Mouse (Mus musculus) hindbrain, embryonic 14.5 days (tissue): ENCODE results near the gene Sema3a. TPM values are rescaled to one million over a fixed set of nuclear protein-coding genes. Genes with fewer than 3 reads are reported as not detected.

Experiments used
- ATAC-seq: fragments of 200-750 bp; cut with Nextera tagmentation; 2 replicates; pipeline ENCODE4 v1.8.0; 2017; ENCODE audit warnings: moderate number of reproducible peaks, mild to moderate bottlenecking, moderate TSS enrichment, moderate library complexity; ENCODE audit not compliant: low FRiP score
- DNase-seq: peaks from one replicate; pipeline ENCODE4 v3.0.0-alpha.2; 2015; ENCODE audit warnings: low spot score
- H3K27ac ChIP-seq: fragments of 300-500 bp; sonication (generic); 2 replicates; pipeline ENCODE4 v1.5.1; 2014; ENCODE audit warnings: mild to moderate bottlenecking, moderate library complexity
- H3K27me3 ChIP-seq: fragments of 300-500 bp; sonication (generic); 2 replicates; pipeline ENCODE4 v1.6.1; 2014; ENCODE audit warnings: mild to moderate bottlenecking, low read length, mixed read lengths; ENCODE audit not compliant: control insufficient read depth, insufficient read depth
- H3K36me3 ChIP-seq: fragments of 300-500 bp; sonication (generic); replicated peaks from 2 replicates; pipeline ENCODE4 v1.6.1; 2014; ENCODE audit not compliant: control insufficient read depth, insufficient read depth
- H3K4me1 ChIP-seq: fragments of 300-500 bp; sonication (generic); replicated peaks from 2 replicates; pipeline ENCODE4 v1.6.1; 2014; ENCODE audit warnings: antibody characterized with exemption, low read length, mixed read lengths; ENCODE audit not compliant: control insufficient read depth, insufficient read depth
- H3K4me2 ChIP-seq: fragments of 300-500 bp; sonication (generic); replicated peaks from 2 replicates; pipeline ENCODE4 v1.6.1; 2014; ENCODE audit warnings: mild to moderate bottlenecking, moderate library complexity
- H3K4me3 ChIP-seq: fragments of 300-500 bp; sonication (generic); replicated peaks from 2 replicates; pipeline ENCODE4 v1.5.1; 2014; ENCODE audit warnings: mild to moderate bottlenecking, low read length
- H3K9ac ChIP-seq: fragments of 300-500 bp; sonication (generic); 2 replicates; pipeline ENCODE4 v1.6.1; 2014
- H3K9me3 ChIP-seq: fragments of 300-500 bp; sonication (generic); 2 replicates; pipeline ENCODE4 v1.6.1; 2016; ENCODE audit warnings: low read length; ENCODE audit not compliant: control insufficient read depth
- WGBS: fragments of 180-500 bp; shearing (Covaris S2); extraction: QIAGEN DNeasy Blood & Tissue Kit; methylation state at CpG from one replicate; pipeline ENCODE4 v1.1.7; 2014; 5-methylcytosine and 5-hydroxymethylcytosine counted together
- polyA plus RNA-seq: library from polyadenylated mRNA; unstranded; fragments of >200 nt; fragmentation: Nextera tagmentation; extraction: Ambion mirVana; gene quantifications from 2 replicates; pipeline ENCODE4 v1.2.1, GENCODE M21; 2014

Sema3a gene
- polyA plus RNA-seq, 1 experiment from 2014 or later: 31.1 TPM

GRCm38 (mm10) chr5:13547472-13548209 lies 422.4 kb downstream of the Sema3a start:
- Histone ChIP-seq H3K27ac (no peak overlapping the region; the same call in 1 of the 2 replicates), H3K9ac (no peak overlapping the region), H3K4me1 (0 out of 2 replicates have a peak, but pooled peaks cover 5% of the 10 kb centered on the region), H3K27me3 (no peaks in the 10 kb centered on the region; the same call in 1 of the 2 replicates), H3K4me2 (no peak overlapping the region), H3K36me3 (no peaks in the 10 kb centered on the region), H3K9me3 (no peaks in the 10 kb centered on the region), H3K4me3 (no peak overlapping the region)
- 17% methylated on average over 2 of the region's 2 CpGs for WGBS
- ATAC-seq (peak; percentile 80), DNase-seq (no peak)

DNA sequence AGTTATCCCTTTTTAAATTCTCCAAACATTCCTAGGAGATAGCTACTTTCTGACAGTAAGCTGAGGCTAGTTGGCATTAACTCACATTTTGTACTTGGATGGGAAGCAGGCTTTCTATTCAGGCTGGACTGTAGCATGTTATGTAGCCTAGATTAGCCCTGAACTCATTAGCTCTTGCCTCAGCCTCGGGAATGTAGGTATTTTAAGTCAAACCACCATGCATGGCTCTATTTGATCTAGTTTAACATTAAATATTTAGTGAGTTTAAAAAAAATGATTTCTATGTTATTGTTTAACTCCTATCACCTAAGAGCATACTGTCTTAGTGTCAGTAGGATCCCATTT lies 423.0 kb downstream of the Sema3a start:
- Histone ChIP-seq H3K4me1 (0 out of 2 replicates have a peak, but pooled peaks cover 5% of the 10 kb centered on the region), H3K27ac (0 out of 2 replicates have a peak overlapping the region, but pooled peaks have one; percentile 56), H3K27me3 (no peaks in the 10 kb centered on the region; the same call in 1 of the 2 replicates), H3K9me3 (no peaks in the 10 kb centered on the region), H3K4me3 (no peak overlapping the region), H3K36me3 (no peaks in the 10 kb centered on the region), H3K9ac (no peak overlapping the region), H3K4me2 (no peak overlapping the region)
- ATAC-seq (no peak), DNase-seq (no peak)
- 50% methylated on average over 1 of the region's 1 CpGs for WGBS

DNA sequence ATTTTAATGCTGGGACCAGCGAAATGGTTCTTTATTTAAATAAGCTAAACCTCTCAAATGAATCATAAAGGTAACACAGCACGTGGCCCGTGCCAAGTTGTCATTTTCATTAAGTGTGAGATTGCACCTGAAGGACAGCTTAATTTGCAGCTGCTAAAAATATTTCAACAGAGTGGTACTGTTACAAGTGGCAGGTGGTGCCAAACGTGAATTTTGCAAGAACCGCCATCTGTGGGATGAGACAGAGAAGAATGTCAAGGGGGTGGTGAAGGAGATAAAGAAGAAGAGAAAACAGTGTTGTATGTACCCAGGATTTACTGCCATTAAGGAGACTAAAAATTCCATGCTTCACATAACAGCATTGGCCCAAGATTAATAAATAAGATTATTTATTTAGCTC lies 423.9 kb downstream of the Sema3a start:
- H3K4me2 ChIP-seq: no peak overlapping the region
- no peak overlapping the region for H3K4me3 ChIP-seq
- no peak overlapping the region for H3K9ac ChIP-seq
- H3K27ac ChIP-seq: no peak overlapping the region
- no peak for DNase-seq
- ATAC-seq: no peak
- WGBS: 78% methylated on average over 5 of the region's 5 CpGs
- 0 out of 2 replicates have a peak, but pooled peaks cover 5% of the 10 kb centered on the region for H3K4me1 ChIP-seq
- no peaks in the 10 kb centered on the region; the same call in 1 of the 2 replicates for H3K27me3 ChIP-seq
- no peaks in the 10 kb centered on the region for H3K36me3 ChIP-seq
- no peaks in the 10 kb centered on the region for H3K9me3 ChIP-seq

- Histone ChIP-seq H3K9ac (no peak overlapping the region), H3K4me3 (no peak overlapping the region), H3K27ac (no peak overlapping the region), H3K36me3 (no peaks in the 10 kb centered on the region), H3K4me2 (no peak overlapping the region), H3K4me1 (0 out of 2 replicates have a peak, but pooled peaks cover 5% of the 10 kb centered on the region), H3K9me3 (no peaks in the 10 kb centered on the region), H3K27me3 (no peaks in the 10 kb centered on the region; the same call in 1 of the 2 replicates)
- 85% methylated on average over 1 of the region's 1 CpGs for WGBS
- DNase-seq (no peak), ATAC-seq (no peak)
These were observed 425.7 kb downstream of the Sema3a start for GRCm38 (mm10) chr5:13550953-13551352.

DNA sequence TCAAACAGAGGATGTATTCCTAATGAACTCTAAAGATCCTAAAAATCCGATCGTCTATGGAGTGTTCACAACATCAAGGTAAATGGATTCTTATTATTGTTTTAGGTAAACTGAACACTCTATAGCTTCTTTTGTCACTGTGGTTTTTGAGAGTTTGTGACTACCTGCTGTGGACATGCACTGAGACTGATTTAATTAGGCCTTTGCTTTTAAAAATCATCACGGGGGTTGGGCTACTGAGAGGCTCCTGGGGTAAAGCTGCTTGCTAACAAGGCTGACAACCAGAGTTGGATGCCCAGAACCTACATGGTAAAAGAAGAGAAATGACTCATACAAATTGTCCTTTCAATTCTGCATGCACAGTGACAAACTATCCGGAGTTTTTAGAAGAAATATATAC lies 432.0 kb downstream of the Sema3a start:
- no peaks in the 10 kb centered on the region for H3K36me3 ChIP-seq
- H3K9ac ChIP-seq: no peak overlapping the region
- H3K9me3 ChIP-seq: no peaks in the 10 kb centered on the region
- no peak overlapping the region for H3K27ac ChIP-seq
- no peaks in the 10 kb centered on the region for H3K27me3 ChIP-seq
- no peaks in the 10 kb centered on the region for H3K4me1 ChIP-seq
- DNase-seq (no peak), ATAC-seq (no peak)
- no peak overlapping the region for H3K4me3 ChIP-seq
- WGBS: 33% methylated on average over 4 of the region's 4 CpGs
- H3K4me2 ChIP-seq: no peak overlapping the region

DNA sequence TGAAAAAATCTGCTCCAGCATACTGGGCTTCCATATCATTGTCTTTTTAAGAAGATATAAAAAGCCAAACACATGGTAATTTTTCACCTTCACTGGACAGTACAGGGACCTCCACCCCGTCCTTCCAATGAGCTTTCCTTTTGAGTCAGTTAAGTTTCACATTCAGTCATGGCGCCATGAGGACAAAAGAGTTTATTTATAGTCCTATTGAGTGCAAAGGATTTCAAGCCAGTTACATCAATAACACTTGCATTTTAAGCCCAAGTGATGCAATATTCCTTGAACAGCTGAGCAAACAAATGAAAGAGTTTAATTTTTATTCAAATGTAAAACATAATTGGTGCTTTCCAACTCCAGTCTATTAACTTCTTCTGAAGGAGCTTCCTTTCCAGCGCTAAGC lies 448.7 kb downstream of the Sema3a start:
- ATAC-seq (no peak), DNase-seq (no peak)
- Histone ChIP-seq H3K9me3 (0 out of 2 replicates have a peak, but pooled peaks cover 3% of the 10 kb centered on the region), H3K9ac (no peak overlapping the region), H3K4me3 (no peak overlapping the region), H3K27ac (no peak overlapping the region), H3K27me3 (no peaks in the 10 kb centered on the region), H3K4me2 (no peak overlapping the region), H3K36me3 (peaks cover 3% of the 10 kb centered on the region; the same call in 1 of the 2 replicates), H3K4me1 (no peaks in the 10 kb centered on the region)
- 70% methylated on average over 3 of the region's 3 CpGs for WGBS

- 48% methylated on average over 2 of the region's 2 CpGs for WGBS
- H3K36me3 ChIP-seq: no peaks in the 10 kb centered on the region
- H3K27ac ChIP-seq: no peak overlapping the region
- H3K9me3 ChIP-seq: no peaks in the 10 kb centered on the region
- H3K4me3 ChIP-seq: no peak overlapping the region
- H3K9ac ChIP-seq: no peak overlapping the region
- H3K4me2 ChIP-seq: no peak overlapping the region
- ATAC-seq (no peak), DNase-seq (peak; percentile 36)
- no peaks in the 10 kb centered on the region for H3K4me1 ChIP-seq
- no peaks in the 10 kb centered on the region for H3K27me3 ChIP-seq
These were observed 453.9 kb downstream of the Sema3a start for GRCm38 (mm10) chr5:13579123-13579522.

DNA sequence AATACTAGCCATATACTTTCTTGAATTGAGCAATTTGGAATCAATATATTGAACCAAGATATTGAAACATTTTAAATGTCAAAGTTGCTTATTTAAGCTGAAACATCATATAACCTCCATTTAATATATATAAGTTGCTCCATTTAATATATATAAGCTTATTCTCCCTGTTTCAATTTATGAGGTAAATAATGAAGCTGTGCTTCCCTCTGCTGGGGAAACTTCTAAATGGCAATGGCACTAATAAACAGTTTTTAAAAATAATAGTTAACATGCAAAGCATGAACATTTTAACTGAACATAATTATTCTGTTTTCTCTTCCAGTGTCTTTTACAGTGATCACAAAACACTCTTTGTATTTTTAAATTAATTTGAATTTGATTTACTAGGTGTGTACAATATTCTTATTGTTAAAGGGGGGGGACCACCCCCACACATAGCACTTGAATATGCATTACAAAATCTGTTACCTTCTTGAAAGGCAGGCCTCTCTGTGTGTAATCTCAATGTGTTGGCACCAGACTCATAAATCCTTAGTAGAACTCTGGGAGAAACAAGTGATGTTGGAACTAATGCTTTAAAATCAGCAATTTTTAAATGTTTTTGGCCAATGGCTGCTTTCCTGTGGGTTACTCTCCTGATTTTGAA lies 460.5 kb downstream of the Sema3a start:
- no peak for ATAC-seq
- Histone ChIP-seq H3K4me3 (no peak overlapping the region), H3K4me2 (no peak overlapping the region), H3K27me3 (no peaks in the 10 kb centered on the region), H3K4me1 (no peaks in the 10 kb centered on the region), H3K9me3 (no peaks in the 10 kb centered on the region), H3K27ac (no peak overlapping the region), H3K36me3 (no peaks in the 10 kb centered on the region), H3K9ac (no peak overlapping the region)
- peak; percentile 72 for DNase-seq

- Histone ChIP-seq H3K36me3 (peaks cover 3% of the 10 kb centered on the region; the same call in 1 of the 2 replicates), H3K4me3 (no peak overlapping the region), H3K9ac (no peak overlapping the region), H3K4me1 (no peaks in the 10 kb centered on the region), H3K27me3 (no peaks in the 10 kb centered on the region), H3K9me3 (no peaks in the 10 kb centered on the region), H3K4me2 (no peak overlapping the region), H3K27ac (no peak overlapping the region)
- 89% methylated on average over 2 of the region's 2 CpGs for WGBS
- ATAC-seq (no peak), DNase-seq (no peak)
These were observed 469.2 kb downstream of the Sema3a start for GRCm38 (mm10) chr5:13594422-13594821.
